ENCODE assay signal across 8 mouse cellular contexts in genomic region chr19:52922678-52923495, GRCm38 (mm10).
DNase-seq lines count a peak whose midpoint lies in the region; ATAC-seq and TF ChIP-seq lines count a peak whose summit lies in the region.

No protein-coding gene starts in this region.

- peak; percentile 83 for TF ChIP-seq CTCF in left cerebral cortex, adult 2 months (IDR thresholded peaks at IDR 0.05)

- peak overlapping the region; percentile 31 for H3K4me3 ChIP-seq in left cerebral cortex, adult 2 months

- peak; percentile 60 for DNase-seq in R1 (ENCODE audit: low read depth, low spot score)
- DNase-seq in cerebellum, adult 9-10 months, result peak; percentile 21
- DNase-seq in frontal cortex, postnatal 10 days (ENCODE audit: low spot score in 2 of 2), result peak; percentile 6 to 66
- peak; percentile 22 for DNase-seq in hindlimb bud, embryonic 11.5 days (ENCODE audit: extremely low spot score, low read depth, low spot score)
- peak; percentile 64 to 74 for DNase-seq in left cerebral cortex, adult 2 months (ENCODE audit: extremely low spot score in 1 of 2, low spot score in 2 of 2)
- peak; percentile 41 to 60 for DNase-seq in lung, postnatal 4 days
- peak; percentile 70 to 80 for DNase-seq in right cerebral cortex, postnatal 10 days (ENCODE audit: low spot score in 2 of 2)

- intact Hi-C loops in left cerebral cortex, adult 2 months (cut with DNase I), result loop anchor here (1.0 to 5.0 kb wide), 3 partner anchors 202 to 731 kb away; no protein-coding TSS in a partner anchor

- no peak for ATAC-seq in activated CD4-positive, CD25-positive, alpha-beta regulatory T cell, adult 4 months

- peak overlapping the region; percentile 57 for H3K27ac ChIP-seq in left cerebral cortex, adult 2 months

Comparison
In these comparisons a context has a peak if more than half of its experiments do, and no peak if none do; other contexts are left out.
1. DNase-seq: peak in every context shown above with its lines; median percentile 75 in right cerebral cortex, postnatal 10 days; 69 in left cerebral cortex, adult 2 months; 60 in R1; 50 in lung, postnatal 4 days; 36 in frontal cortex, postnatal 10 days; 22 in hindlimb bud, embryonic 11.5 days; 21 in cerebellum, adult 9-10 months.